Mouse (Mus musculus): ENCODE measurements around the gene Sec14l1. TPM values are rescaled to one million over a fixed set of nuclear protein-coding genes. Genes with fewer than 3 reads are reported as not detected.

Sec14l1 gene
- polyA plus RNA-seq, 1 experiment from 2014 or later: 60.7 TPM

DNA sequence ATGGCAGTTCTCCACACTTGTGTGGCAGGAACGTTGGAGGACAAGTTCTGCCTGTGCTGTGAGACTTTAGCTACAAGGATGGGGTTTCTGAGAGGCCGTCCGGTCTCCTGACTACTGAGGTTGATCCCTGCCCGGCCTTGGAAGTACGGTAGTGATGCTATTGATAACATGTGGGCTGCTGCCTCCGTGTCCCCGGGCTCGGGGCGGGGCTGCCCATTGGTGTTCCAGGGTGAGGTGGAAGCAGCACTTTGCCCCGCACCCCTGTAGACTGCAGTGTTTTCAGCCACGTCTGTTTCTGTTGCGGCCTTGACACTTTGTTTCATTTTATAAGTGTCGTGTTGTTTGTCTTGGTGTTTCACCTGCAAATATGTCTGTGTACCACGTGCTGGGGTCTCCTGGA, 21.9 kb downstream of the Sec14l1 start:
- H3K4me3 ChIP-seq (ENCODE audit: low read depth, low read length): no peak overlapping the region
- no peaks in the 10 kb centered on the region for H3K27me3 ChIP-seq (ENCODE audit: control insufficient read depth, insufficient read depth, low read depth, low read length)
- no peak for ATAC-seq
- no peak overlapping the region for H3K27ac ChIP-seq (ENCODE audit: low read length)
- 94% methylated on average over 14 of the region's 14 CpGs for WGBS
- H3K4me1 ChIP-seq (ENCODE audit: control insufficient read depth, insufficient read depth, low read length): peaks cover 12% of the 10 kb centered on the region
- peaks cover 8% of the 10 kb centered on the region; the same call in 1 of the 2 replicates for H3K36me3 ChIP-seq (ENCODE audit: control insufficient read depth, insufficient read depth, low read length)
- no peak overlapping the region for H3K9ac ChIP-seq (ENCODE audit: low read depth, low read length)
- no peaks in the 10 kb centered on the region for H3K9me3 ChIP-seq (replicated peaks; ENCODE audit: control insufficient read depth, low read length, poor library complexity, severe bottlenecking)
- no peak overlapping the region for H3K4me2 ChIP-seq (ENCODE audit: low read length)

DNA sequence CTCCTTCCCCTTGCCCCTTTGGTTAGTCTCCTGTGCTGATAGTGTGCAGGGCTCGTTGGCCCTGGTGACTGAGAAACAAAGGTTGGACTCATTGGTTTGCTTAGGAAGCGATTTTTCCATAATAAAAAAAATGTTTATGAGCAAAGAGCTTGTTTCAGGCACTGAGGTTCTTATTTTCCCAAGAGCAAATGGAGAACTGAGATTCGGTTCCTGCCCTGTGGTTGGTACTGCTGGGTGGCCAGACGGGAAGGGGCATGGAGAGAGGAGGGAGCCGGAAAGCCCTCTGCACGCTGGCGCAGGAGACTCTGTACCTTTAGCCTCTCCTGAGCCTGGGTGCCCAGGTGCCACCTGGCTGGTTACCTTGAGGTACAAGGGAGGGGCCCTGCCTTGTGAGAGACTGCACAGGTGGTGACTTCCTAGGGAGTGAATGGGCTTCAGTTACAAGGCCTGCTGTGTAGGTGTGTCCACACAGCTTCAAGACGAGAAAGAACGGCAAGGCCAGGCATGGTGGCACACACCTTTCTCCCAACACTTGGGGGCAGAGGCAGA, 23.3 kb downstream of the Sec14l1 start:
- ATAC-seq: no peak
- no peak overlapping the region for H3K27ac ChIP-seq (ENCODE audit: low read length)
- H3K27me3 ChIP-seq (ENCODE audit: control insufficient read depth, insufficient read depth, low read depth, low read length): no peaks in the 10 kb centered on the region
- H3K9ac ChIP-seq (ENCODE audit: low read depth, low read length): no peak overlapping the region
- H3K9me3 ChIP-seq (replicated peaks; ENCODE audit: control insufficient read depth, low read length, poor library complexity, severe bottlenecking): no peaks in the 10 kb centered on the region
- no peak overlapping the region for H3K4me3 ChIP-seq (ENCODE audit: low read depth, low read length)
- peaks cover 5% of the 10 kb centered on the region for H3K36me3 ChIP-seq (ENCODE audit: control insufficient read depth, insufficient read depth, low read length)
- H3K4me1 ChIP-seq (ENCODE audit: control insufficient read depth, insufficient read depth, low read length): peaks cover 12% of the 10 kb centered on the region
- 92% methylated on average over 9 of the region's 9 CpGs for WGBS
- H3K4me2 ChIP-seq (ENCODE audit: low read length): no peak overlapping the region

DNA sequence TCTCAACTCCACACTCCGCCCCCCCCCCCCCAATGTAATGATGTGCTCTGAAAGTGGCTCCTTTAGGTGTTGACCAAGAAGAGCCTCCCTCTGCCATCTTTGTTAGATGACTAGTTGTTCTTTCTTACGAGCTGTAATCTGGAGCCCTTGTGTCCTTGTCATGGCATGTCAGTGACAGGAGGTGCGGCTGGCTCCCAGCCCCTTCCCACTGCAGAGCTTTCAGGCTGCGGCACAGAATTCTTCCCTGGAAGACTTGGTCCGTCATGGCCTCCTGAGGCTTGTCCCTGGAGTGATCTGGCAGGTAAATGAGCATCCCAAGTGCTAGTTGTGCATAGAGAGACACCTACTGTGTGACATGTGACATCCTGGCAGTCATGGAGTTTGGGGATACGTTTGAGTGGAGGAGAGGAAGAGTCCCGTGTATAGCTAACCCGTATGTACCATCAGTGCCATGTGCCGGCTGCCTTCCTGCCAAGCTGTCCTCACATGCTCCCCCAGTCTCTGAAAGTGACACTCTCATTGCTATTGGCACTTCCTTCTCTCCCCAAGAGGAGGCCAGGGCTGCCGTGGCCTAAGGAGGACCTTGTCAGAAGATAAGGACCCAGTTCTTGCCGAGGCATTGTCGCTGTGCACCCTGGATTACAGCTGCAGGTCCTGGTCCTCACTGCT, 24.0 kb downstream of the Sec14l1 start:
- ATAC-seq: no peak
- Histone ChIP-seq H3K9me3 (replicated peaks; ENCODE audit: control insufficient read depth, low read length, poor library complexity, severe bottlenecking) (no peaks in the 10 kb centered on the region), H3K4me1 (ENCODE audit: control insufficient read depth, insufficient read depth, low read length) (peaks cover 12% of the 10 kb centered on the region), H3K9ac (ENCODE audit: low read depth, low read length) (no peak overlapping the region), H3K27ac (ENCODE audit: low read length) (no peak overlapping the region), H3K36me3 (ENCODE audit: control insufficient read depth, insufficient read depth, low read length) (peaks cover 10% of the 10 kb centered on the region), H3K4me2 (ENCODE audit: low read length) (no peak overlapping the region), H3K27me3 (ENCODE audit: control insufficient read depth, insufficient read depth, low read depth, low read length) (no peaks in the 10 kb centered on the region), H3K4me3 (ENCODE audit: low read depth, low read length) (no peak overlapping the region)
- WGBS: 88% methylated on average over 12 of the region's 12 CpGs

DNA sequence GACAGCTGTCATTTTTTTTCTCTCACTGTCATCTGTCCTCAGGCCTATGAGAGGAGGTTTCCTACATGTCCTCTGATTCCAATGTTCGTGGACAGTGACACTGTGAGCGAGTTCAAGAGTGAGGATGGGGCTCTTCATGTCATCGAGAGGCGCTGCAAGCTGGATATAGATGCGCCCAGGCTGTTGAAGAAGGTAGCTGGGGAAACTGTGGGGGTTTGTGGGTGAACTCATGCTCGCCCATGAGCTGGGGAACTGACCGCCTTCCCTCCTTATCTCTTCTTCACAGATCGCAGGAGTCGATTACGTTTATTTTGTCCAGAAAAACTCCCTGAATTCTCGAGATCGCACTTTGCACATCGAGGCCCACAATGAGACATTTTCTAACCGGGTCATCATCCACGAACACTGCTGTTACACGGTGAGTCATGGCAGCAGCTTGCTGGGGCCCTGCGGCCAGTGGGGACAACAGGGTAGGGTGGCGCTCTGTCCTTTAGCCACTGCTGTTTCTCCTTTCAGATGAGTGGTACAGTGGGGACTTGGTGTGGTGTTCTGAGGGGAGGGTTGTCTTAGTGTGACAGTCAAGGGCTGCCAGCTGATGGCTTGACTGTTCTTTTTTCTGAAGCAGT, 26.5 kb downstream of the Sec14l1 start:
- H3K36me3 ChIP-seq (ENCODE audit: control insufficient read depth, insufficient read depth, low read length): peaks cover 21% of the 10 kb centered on the region
- no peak overlapping the region for H3K4me2 ChIP-seq (ENCODE audit: low read length)
- H3K4me1 ChIP-seq (ENCODE audit: control insufficient read depth, insufficient read depth, low read length): no peaks in the 10 kb centered on the region
- WGBS: 95% methylated on average over 18 of the region's 18 CpGs
- H3K27me3 ChIP-seq (ENCODE audit: control insufficient read depth, insufficient read depth, low read depth, low read length): no peaks in the 10 kb centered on the region
- ATAC-seq: no peak
- H3K9me3 ChIP-seq (replicated peaks; ENCODE audit: control insufficient read depth, low read length, poor library complexity, severe bottlenecking): no peaks in the 10 kb centered on the region
- H3K27ac ChIP-seq (ENCODE audit: low read length): no peak overlapping the region
- H3K4me3 ChIP-seq (ENCODE audit: low read depth, low read length): no peak overlapping the region
- H3K9ac ChIP-seq (ENCODE audit: low read depth, low read length): no peak overlapping the region

DNA sequence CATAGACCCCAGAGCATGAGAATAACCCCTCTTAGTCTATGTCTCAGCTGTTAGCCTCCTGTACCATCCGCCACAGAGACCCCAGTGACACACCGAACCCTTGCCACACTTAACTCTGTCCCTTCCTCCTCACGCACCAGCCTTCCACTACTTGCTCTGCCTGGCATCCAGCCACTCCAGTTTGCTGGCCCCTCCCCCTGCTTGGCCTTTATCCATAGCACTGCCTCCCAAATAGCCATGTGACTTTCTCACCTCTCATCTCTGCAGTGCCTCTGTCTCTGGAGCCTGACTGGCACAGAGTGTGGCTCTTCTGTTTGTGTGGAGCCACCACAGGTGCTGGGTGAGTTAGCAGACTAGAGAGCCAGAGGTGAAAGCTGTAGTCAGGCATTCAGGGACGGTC, 27.5 kb downstream of the Sec14l1 start:
- Histone ChIP-seq H3K9ac (ENCODE audit: low read depth, low read length) (no peak overlapping the region), H3K36me3 (ENCODE audit: control insufficient read depth, insufficient read depth, low read length) (peaks cover 25% of the 10 kb centered on the region), H3K4me3 (ENCODE audit: low read depth, low read length) (no peak overlapping the region), H3K4me2 (ENCODE audit: low read length) (no peak overlapping the region), H3K9me3 (replicated peaks; ENCODE audit: control insufficient read depth, low read length, poor library complexity, severe bottlenecking) (no peaks in the 10 kb centered on the region), H3K27me3 (ENCODE audit: control insufficient read depth, insufficient read depth, low read depth, low read length) (no peaks in the 10 kb centered on the region), H3K4me1 (ENCODE audit: control insufficient read depth, insufficient read depth, low read length) (no peaks in the 10 kb centered on the region), H3K27ac (ENCODE audit: low read length) (no peak overlapping the region)
- no peak for ATAC-seq
- WGBS: 81% methylated on average over 4 of the region's 4 CpGs

DNA sequence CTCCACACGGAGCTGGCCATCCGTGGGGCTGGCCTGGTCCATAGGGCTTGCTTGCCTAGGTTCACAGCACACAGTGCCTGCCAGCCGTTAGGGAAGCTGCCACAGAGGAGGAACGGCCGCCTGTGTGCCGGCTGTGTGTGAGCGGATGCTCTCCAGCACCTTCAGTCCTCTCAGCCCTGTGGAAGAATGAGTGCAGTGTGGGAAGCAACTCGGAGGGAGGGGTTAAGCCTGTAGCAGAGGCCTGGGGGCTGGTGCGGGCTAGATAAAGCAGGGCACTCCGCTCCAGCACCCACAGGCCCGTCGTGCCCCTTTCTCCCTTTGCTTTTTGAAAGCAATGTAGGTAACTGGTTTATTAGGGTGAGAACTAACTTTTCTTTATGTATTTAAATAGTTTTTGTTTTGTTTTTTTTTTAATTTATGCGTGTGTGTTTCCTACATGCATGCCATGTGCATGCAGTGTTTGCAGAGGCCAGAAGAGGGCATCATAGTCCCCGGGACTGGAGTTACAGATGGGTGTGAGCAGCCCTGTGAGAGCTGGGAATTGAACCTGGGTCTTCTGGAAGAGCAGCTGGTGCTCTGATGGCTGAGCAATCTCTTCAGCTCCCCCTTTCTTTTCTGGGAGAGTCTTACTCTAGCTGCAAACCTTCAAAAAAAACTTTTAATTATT, 30.6 kb downstream of the Sec14l1 start:
- WGBS: 92% methylated on average over 14 of the region's 14 CpGs
- no peaks in the 10 kb centered on the region for H3K27me3 ChIP-seq (ENCODE audit: control insufficient read depth, insufficient read depth, low read depth, low read length)
- ATAC-seq: no peak
- no peak overlapping the region for H3K4me2 ChIP-seq (ENCODE audit: low read length)
- no peak overlapping the region for H3K9ac ChIP-seq (ENCODE audit: low read depth, low read length)
- H3K27ac ChIP-seq (ENCODE audit: low read length): no peak overlapping the region
- H3K9me3 ChIP-seq (replicated peaks; ENCODE audit: control insufficient read depth, low read length, poor library complexity, severe bottlenecking): no peaks in the 10 kb centered on the region
- no peak overlapping the region for H3K4me3 ChIP-seq (ENCODE audit: low read depth, low read length)
- H3K36me3 ChIP-seq (ENCODE audit: control insufficient read depth, insufficient read depth, low read length): peaks cover 45% of the 10 kb centered on the region
- H3K4me1 ChIP-seq (ENCODE audit: control insufficient read depth, insufficient read depth, low read length): no peaks in the 10 kb centered on the region

DNA sequence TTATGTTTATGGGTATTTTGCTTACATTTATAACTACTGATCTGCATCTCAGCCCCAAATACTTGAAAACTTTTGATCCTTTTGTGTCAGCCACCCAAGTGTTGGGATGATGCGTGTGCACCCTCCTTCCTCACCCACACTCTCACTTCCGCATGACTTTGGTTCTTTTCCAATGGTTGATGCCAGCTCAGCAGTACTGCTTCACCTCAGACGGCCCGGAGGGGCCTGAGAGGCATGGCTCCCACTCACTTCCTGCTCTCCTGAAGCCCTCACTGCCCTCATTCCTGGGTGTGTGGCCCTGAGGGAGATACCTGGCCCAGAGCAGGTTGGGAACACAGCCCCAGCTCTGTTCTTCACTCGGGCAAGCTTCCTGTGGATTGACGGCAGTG, 31.1 kb downstream of the Sec14l1 start:
- H3K27ac ChIP-seq (ENCODE audit: low read length): no peak overlapping the region
- no peak for ATAC-seq
- no peaks in the 10 kb centered on the region for H3K4me1 ChIP-seq (ENCODE audit: control insufficient read depth, insufficient read depth, low read length)
- H3K27me3 ChIP-seq (ENCODE audit: control insufficient read depth, insufficient read depth, low read depth, low read length): no peaks in the 10 kb centered on the region
- H3K4me2 ChIP-seq (ENCODE audit: low read length): no peak overlapping the region
- no peak overlapping the region for H3K9ac ChIP-seq (ENCODE audit: low read depth, low read length)
- H3K4me3 ChIP-seq (ENCODE audit: low read depth, low read length): no peak overlapping the region
- no peaks in the 10 kb centered on the region for H3K9me3 ChIP-seq (replicated peaks; ENCODE audit: control insufficient read depth, low read length, poor library complexity, severe bottlenecking)
- 91% methylated on average over 6 of the region's 6 CpGs for WGBS
- H3K36me3 ChIP-seq (ENCODE audit: control insufficient read depth, insufficient read depth, low read length): peaks cover 45% of the 10 kb centered on the region

DNA sequence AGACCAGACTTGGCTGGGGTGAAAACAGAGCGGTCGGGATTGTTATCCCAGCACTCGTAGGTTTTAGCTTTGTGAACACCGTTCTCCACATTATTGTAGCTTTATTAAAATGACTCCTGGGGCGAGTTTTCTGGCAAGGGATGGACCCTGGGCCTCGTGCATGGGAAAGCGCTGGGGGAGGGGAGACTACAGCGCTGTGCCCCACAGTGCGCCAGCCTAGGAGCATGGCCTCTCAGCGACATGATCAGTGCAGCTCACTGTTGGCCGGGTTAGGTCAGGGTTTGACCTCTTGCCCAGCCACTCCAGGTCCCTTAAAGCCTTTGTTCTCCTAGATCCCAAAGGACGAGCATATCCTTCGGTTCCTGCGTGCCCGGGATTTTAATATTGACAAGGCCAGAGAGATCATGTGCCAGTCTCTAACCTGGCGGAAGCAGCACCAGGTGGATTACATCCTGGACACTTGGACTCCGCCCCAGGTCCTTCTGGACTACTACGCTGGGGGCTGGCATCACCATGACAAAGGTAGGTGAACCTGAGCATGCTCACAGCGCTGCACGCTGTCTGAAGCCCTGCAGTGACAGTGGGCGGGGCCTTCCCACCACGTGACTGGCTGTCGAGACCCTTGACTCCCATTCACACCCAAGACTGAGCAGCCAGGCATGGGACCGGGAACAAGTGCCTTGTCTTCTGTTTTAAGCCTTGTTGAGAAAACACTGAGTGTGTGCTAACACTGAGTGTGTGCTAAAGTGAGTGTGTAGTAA, 32.0 kb downstream of the Sec14l1 start:
- Histone ChIP-seq H3K27me3 (ENCODE audit: control insufficient read depth, insufficient read depth, low read depth, low read length) (no peaks in the 10 kb centered on the region), H3K4me2 (ENCODE audit: low read length) (no peak overlapping the region), H3K27ac (ENCODE audit: low read length) (no peak overlapping the region), H3K4me1 (ENCODE audit: control insufficient read depth, insufficient read depth, low read length) (no peaks in the 10 kb centered on the region), H3K9ac (ENCODE audit: low read depth, low read length) (no peak overlapping the region), H3K4me3 (ENCODE audit: low read depth, low read length) (no peak overlapping the region), H3K9me3 (replicated peaks; ENCODE audit: control insufficient read depth, low read length, poor library complexity, severe bottlenecking) (no peaks in the 10 kb centered on the region), H3K36me3 (ENCODE audit: control insufficient read depth, insufficient read depth, low read length) (peaks cover 40% of the 10 kb centered on the region)
- 51% methylated on average over 24 of the region's 24 CpGs for WGBS
- no peak for ATAC-seq
